In genomic region chr5:114369921-114370320, GRCm38 (mm10) we compare ENCODE assay signal across 9 mouse cellular contexts. TPM values are rescaled to one million over a fixed set of nuclear protein-coding genes. Genes with fewer than 3 reads are reported as not detected.
A peak's percentile ranks its signal among the peaks of the same experiment; 100 is the strongest.
DNase-seq lines count a peak whose midpoint lies in the region; ATAC-seq and TF ChIP-seq lines count a peak whose summit lies in the region.
"Had no signal": no experiment of that assay in that cellular context is flagged by ENCODE, and none has a peak within 500 bp of the region (broad histone marks: within the 10 kb centered on the region; RNA-seq: fewer than 3 reads in every experiment).

No protein-coding gene starts in this region.

- H3K36me3 ChIP-seq in kidney, adult 2 months (ENCODE audit: control insufficient read depth, insufficient read depth, low read length): no peaks in the 10 kb centered on the region
- H3K36me3 ChIP-seq in embryonic facial prominence, embryonic 13.5 days: peaks cover 83% of the 10 kb centered on the region
- peaks cover 84% of the 10 kb centered on the region for H3K36me3 ChIP-seq in limb, embryonic 13.5 days

- no peak for ATAC-seq in embryonic facial prominence, embryonic 13.5 days (ENCODE audit: insufficient number of reproducible peaks, insufficient read depth, low FRiP score, low TSS enrichment, low read depth)
- ATAC-seq in limb, embryonic 13.5 days (ENCODE audit: low FRiP score, low read depth): 0 out of 2 replicates have a peak, but pooled peaks have one; percentile 1
- ATAC-seq: inflammation-experienced regulatory T-cells, adult 6 months had no signal

- H3K4me1 ChIP-seq in kidney, adult 2 months (ENCODE audit: control insufficient read depth, insufficient read depth, low read length): peaks cover 11% of the 10 kb centered on the region
- H3K4me1 ChIP-seq in embryonic facial prominence, embryonic 13.5 days: peaks cover 70% of the 10 kb centered on the region
- H3K4me1 ChIP-seq in limb, embryonic 13.5 days: peaks cover 63% of the 10 kb centered on the region

- H3K4me3 ChIP-seq in kidney, adult 2 months (ENCODE audit: insufficient read depth, low read depth, low read length): no peak overlapping the region
- no peak overlapping the region for H3K4me3 ChIP-seq in embryonic facial prominence, embryonic 13.5 days
- no peak overlapping the region for H3K4me3 ChIP-seq in limb, embryonic 13.5 days

- no peak for TF ChIP-seq CTCF in kidney, adult 2 months (conservative IDR thresholded peaks at IDR 0.05; ENCODE audit: insufficient read depth, insufficient read length, low read depth, low read length)

- peak overlapping the region; percentile 46 for H3K4me2 ChIP-seq in embryonic facial prominence, embryonic 13.5 days
- peak overlapping the region; percentile 46 for H3K4me2 ChIP-seq in limb, embryonic 13.5 days (replicated peaks)

- WGBS in kidney, adult 2 months: 77% methylated on average over 9 of the region's 9 CpGs
- 54% methylated on average over 9 of the region's 9 CpGs for WGBS in embryonic facial prominence, embryonic 13.5 days
- WGBS in limb, embryonic 13.5 days: 60% methylated on average over 9 of the region's 9 CpGs

- peak overlapping the region; percentile 58 for H3K9ac ChIP-seq in embryonic facial prominence, embryonic 13.5 days
- peak overlapping the region; percentile 51 for H3K9ac ChIP-seq in limb, embryonic 13.5 days

- H3K9me3 ChIP-seq in embryonic facial prominence, embryonic 13.5 days: no peaks in the 10 kb centered on the region
- no peaks in the 10 kb centered on the region for H3K9me3 ChIP-seq in limb, embryonic 13.5 days

- TF ChIP-seq POLR2A in kidney, adult 2 months (IDR thresholded peaks at IDR 0.05; ENCODE audit: low read depth, low read length): no peak

- no peak for DNase-seq in kidney, adult 2 months
- DNase-seq in kidney, adult 11 months: no peak
- DNase-seq in NIH3T3 (ENCODE audit: low read depth): peak; percentile 64
- no peak for DNase-seq in cerebellum, postnatal 36 days
- DNase-seq in adrenal gland, postnatal 14 days: no peak
- DNase-seq: thymus, adult 18-20 months had no signal

- H3K27ac ChIP-seq in kidney, adult 2 months (ENCODE audit: insufficient read depth, low read depth, low read length): peak overlapping the region; percentile 92
- peak overlapping the region; percentile 97 for H3K27ac ChIP-seq in embryonic facial prominence, embryonic 13.5 days
- H3K27ac ChIP-seq in limb, embryonic 13.5 days: peak overlapping the region; percentile 95

- no peaks in the 10 kb centered on the region for H3K27me3 ChIP-seq in kidney, adult 2 months (replicated peaks; ENCODE audit: control insufficient read depth, insufficient read depth, low read length)
- no peaks in the 10 kb centered on the region for H3K27me3 ChIP-seq in embryonic facial prominence, embryonic 13.5 days
- no peaks in the 10 kb centered on the region for H3K27me3 ChIP-seq in limb, embryonic 13.5 days

RNA-seq across cellular contexts. Expression of gene Kctd10, which starts 10.4 kb away (rescaled TPM):
- 63.5 and 63.8 TPM in 2 replicates for polyA plus RNA-seq in kidney, adult 2 months (2012; rRNA removed)
- 108 and 110 TPM in 2 replicates for polyA plus RNA-seq in embryonic facial prominence, embryonic 13.5 days (2015; fragmentation: Nextera tagmentation; extraction: Ambion mirVana)
- 87.3 and 90.6 TPM in 2 replicates for polyA plus RNA-seq in limb, embryonic 13.5 days (2015; fragmentation: Nextera tagmentation; extraction: Ambion mirVana)
- total RNA-seq in adrenal gland, postnatal 14 days (2021): 65.5 and 75.1 TPM in 2 replicates

RNA-seq across cellular contexts. Expression of gene Ube3b, which starts 10.5 kb away (rescaled TPM):
- 70.9 and 81.9 TPM in 2 replicates for polyA plus RNA-seq in kidney, adult 2 months (2012; rRNA removed)
- polyA plus RNA-seq in embryonic facial prominence, embryonic 13.5 days (2015; fragmentation: Nextera tagmentation; extraction: Ambion mirVana): 41.4 and 43.4 TPM in 2 replicates
- 42.1 and 46.0 TPM in 2 replicates for polyA plus RNA-seq in limb, embryonic 13.5 days (2015; fragmentation: Nextera tagmentation; extraction: Ambion mirVana)
- 61.5 and 74.2 TPM in 2 replicates for total RNA-seq in adrenal gland, postnatal 14 days (2021)
